Mouse (Mus musculus) embryonic facial prominence, embryonic 14.5 days (tissue): ENCODE data around the gene Stk25. TPM values are rescaled to one million over a fixed set of nuclear protein-coding genes. Genes with fewer than 3 reads are reported as not detected.

Experiments
- ATAC-seq: fragments of 200-750 bp; cut with Nextera tagmentation; 2 replicates; pipeline ENCODE4 v1.8.0; 2017; ENCODE audit warnings: low read depth, moderate number of reproducible peaks, moderate TSS enrichment
- DNase-seq: peaks from one replicate; pipeline ENCODE4 v3.0.0-alpha.2; 2015; ENCODE audit warnings: low spot score
- H3K27ac ChIP-seq: fragments of 300-500 bp; sonication (generic); replicated peaks from 2 replicates; pipeline ENCODE4 v1.5.1; 2014; ENCODE audit warnings: low read depth, mild to moderate bottlenecking, low read length, moderate library complexity
- H3K27me3 ChIP-seq: fragments of 300-500 bp; sonication (generic); replicated peaks from 2 replicates; pipeline ENCODE4 v1.6.1; 2014; ENCODE audit warnings: low read length; ENCODE audit not compliant: control insufficient read depth, insufficient read depth
- H3K36me3 ChIP-seq: fragments of 300-500 bp; sonication (generic); 2 replicates; pipeline ENCODE4 v1.6.1; 2014; ENCODE audit warnings: low read length, mixed read lengths; ENCODE audit not compliant: control insufficient read depth, insufficient read depth
- H3K4me1 ChIP-seq: fragments of 300-500 bp; sonication (generic); 2 replicates; pipeline ENCODE4 v1.6.1; 2014; ENCODE audit warnings: antibody characterized with exemption, low read length; ENCODE audit not compliant: control insufficient read depth, insufficient read depth
- H3K4me2 ChIP-seq: fragments of 300-500 bp; sonication (generic); 2 replicates; pipeline ENCODE4 v1.6.1; 2014; ENCODE audit warnings: low read depth, mild to moderate bottlenecking, low read length, moderate library complexity, mixed read lengths
- H3K4me3 ChIP-seq: fragments of 300-500 bp; sonication (generic); 2 replicates; pipeline ENCODE4 v1.5.1; 2014; ENCODE audit warnings: low read depth, mild to moderate bottlenecking, low read length
- H3K9ac ChIP-seq: fragments of 300-500 bp; sonication (generic); 2 replicates; pipeline ENCODE4 v1.6.1; 2014; ENCODE audit warnings: low read depth, mild to moderate bottlenecking, low read length, moderate library complexity, mixed read lengths
- H3K9me3 ChIP-seq: fragments of 300-500 bp; sonication (generic); 2 replicates; pipeline ENCODE4 v1.6.1; 2016; ENCODE audit warnings: low read length; ENCODE audit not compliant: control insufficient read depth
- WGBS: fragments of 180-500 bp; shearing (Covaris S2); extraction: QIAGEN DNeasy Blood & Tissue Kit; methylation state at CpG from one replicate; pipeline ENCODE4 v1.1.7; 2014; 5-methylcytosine and 5-hydroxymethylcytosine counted together
- polyA plus RNA-seq: library from polyadenylated mRNA; unstranded; fragments of >200 nt; fragmentation: Nextera tagmentation; extraction: Ambion mirVana; gene quantifications from 2 replicates; pipeline ENCODE4 v1.2.1, GENCODE M21; 2014

The Stk25 gene
- polyA plus RNA-seq, 1 experiment from 2014 or later, result 190 TPM

DNA sequence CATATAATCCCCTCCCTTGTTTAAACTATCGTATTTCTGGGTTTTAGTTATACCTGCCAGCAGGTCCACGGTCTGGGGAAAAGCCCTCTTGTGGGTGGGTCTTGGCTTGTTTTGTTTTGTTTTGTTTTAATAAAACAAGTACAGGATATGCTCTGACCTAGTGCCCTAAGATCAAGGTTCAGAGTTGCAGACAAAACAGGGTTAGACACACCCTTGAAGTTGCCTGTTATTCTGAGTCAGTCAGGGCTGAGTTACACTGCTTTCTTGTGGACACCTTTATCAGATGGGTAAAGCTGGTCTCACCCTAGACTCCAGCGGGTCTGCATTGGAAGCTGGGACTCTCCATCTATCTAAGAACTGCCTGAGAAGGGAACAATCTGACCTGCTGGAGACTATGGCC lies 35.0 kb upstream of the Stk25 start:
- no peak for ATAC-seq
- H3K27ac ChIP-seq, result no peak overlapping the region
- 0 out of 2 replicates have a peak, but pooled peaks cover 12% of the 10 kb centered on the region for H3K36me3 ChIP-seq
- H3K4me2 ChIP-seq, result no peak overlapping the region
- H3K9me3 ChIP-seq, result no peaks in the 10 kb centered on the region
- no peak for DNase-seq
- no peak overlapping the region for H3K4me3 ChIP-seq
- H3K9ac ChIP-seq, result no peak overlapping the region
- WGBS, result 80% methylated on average over 3 of the region's 3 CpGs
- no peaks in the 10 kb centered on the region for H3K27me3 ChIP-seq
- H3K4me1 ChIP-seq, result no peaks in the 10 kb centered on the region

DNA sequence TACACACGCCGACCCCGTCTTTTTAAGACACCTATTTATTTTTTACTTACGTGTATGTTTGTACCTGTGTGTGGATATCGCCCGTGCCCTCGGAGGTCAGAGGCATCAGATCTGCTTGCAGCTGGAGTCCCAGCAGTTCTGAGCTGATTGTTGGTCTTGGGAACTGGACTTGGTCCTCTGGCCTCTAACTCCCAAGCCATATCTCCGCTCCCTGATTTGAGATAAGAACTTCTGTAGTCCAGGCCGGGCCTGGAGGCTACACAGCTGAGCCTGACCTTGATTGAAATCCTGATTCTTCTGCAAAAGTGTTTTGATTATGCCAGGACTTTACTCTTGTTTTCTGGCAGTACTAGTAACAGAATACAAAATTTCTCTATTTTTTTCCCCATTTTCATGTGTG lies 34.3 kb upstream of the Stk25 start:
- Histone ChIP-seq H3K4me2 (no peak overlapping the region), H3K4me3 (no peak overlapping the region), H3K9ac (no peak overlapping the region), H3K27ac (no peak overlapping the region), H3K27me3 (no peaks in the 10 kb centered on the region), H3K9me3 (no peaks in the 10 kb centered on the region), H3K4me1 (no peaks in the 10 kb centered on the region), H3K36me3 (0 out of 2 replicates have a peak, but pooled peaks cover 12% of the 10 kb centered on the region)
- ATAC-seq (no peak), DNase-seq (no peak)
- WGBS, result 97% methylated on average over 9 of the region's 9 CpGs

DNA sequence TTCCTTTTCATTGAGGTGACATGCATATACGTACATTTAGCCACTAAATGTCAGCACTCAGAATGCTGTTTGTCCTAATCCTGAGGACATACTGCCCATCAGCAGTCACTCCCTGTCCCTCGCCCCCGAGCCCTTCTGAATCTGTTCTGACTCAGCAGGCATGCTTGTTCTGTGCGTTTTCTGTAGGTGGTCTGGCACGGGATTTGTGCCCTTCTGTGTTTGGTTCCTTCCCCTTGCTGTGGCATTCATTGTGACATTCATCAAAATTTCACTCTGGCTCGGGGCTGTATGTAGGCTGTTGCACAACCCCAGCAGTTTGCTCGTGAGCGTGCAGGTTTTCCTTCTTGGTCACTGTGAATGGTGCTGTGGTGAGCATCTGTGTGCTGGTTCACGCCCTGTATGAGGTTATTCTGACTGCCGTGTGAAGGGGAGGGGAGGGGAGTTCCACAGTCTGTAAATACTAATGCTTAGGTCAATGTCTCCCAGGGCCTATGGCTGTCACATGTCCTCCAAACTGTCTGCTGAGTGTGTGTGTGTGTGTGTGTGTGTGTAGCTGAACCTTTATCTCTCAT lies 33.4 kb upstream of the Stk25 start:
- no peak for ATAC-seq
- 78% methylated on average over 9 of the region's 10 CpGs for WGBS
- DNase-seq, result no peak
- Histone ChIP-seq H3K9me3 (no peaks in the 10 kb centered on the region), H3K36me3 (0 out of 2 replicates have a peak, but pooled peaks cover 12% of the 10 kb centered on the region), H3K4me2 (no peak overlapping the region), H3K4me3 (no peak overlapping the region), H3K9ac (no peak overlapping the region), H3K27ac (no peak overlapping the region), H3K4me1 (0 out of 2 replicates have a peak, but pooled peaks cover under 1% of the 10 kb centered on the region), H3K27me3 (no peaks in the 10 kb centered on the region)

- no peaks in the 10 kb centered on the region for H3K27me3 ChIP-seq
- H3K4me1 ChIP-seq, result 0 out of 2 replicates have a peak, but pooled peaks cover 5% of the 10 kb centered on the region
- no peak overlapping the region for H3K27ac ChIP-seq
- no peaks in the 10 kb centered on the region for H3K9me3 ChIP-seq
- ATAC-seq, result no peak
- 88% methylated on average over 8 of the region's 8 CpGs for WGBS
- H3K9ac ChIP-seq, result no peak overlapping the region
- H3K4me2 ChIP-seq, result no peak overlapping the region
- H3K4me3 ChIP-seq, result no peak overlapping the region
- DNase-seq, result no peak
- H3K36me3 ChIP-seq, result 0 out of 2 replicates have a peak, but pooled peaks cover 12% of the 10 kb centered on the region
Observed at GRCm38 (mm10) chr1:93691106-93691505, 32.6 kb upstream of the Stk25 start.

GRCm38 (mm10) chr1:93689901-93690496 lies 31.5 kb upstream of the Stk25 start:
- Histone ChIP-seq H3K27me3 (no peaks in the 10 kb centered on the region), H3K36me3 (0 out of 2 replicates have a peak, but pooled peaks cover 5% of the 10 kb centered on the region), H3K4me2 (no peak overlapping the region), H3K27ac (no peak overlapping the region), H3K4me1 (0 out of 2 replicates have a peak, but pooled peaks cover 5% of the 10 kb centered on the region), H3K9me3 (no peaks in the 10 kb centered on the region), H3K9ac (no peak overlapping the region), H3K4me3 (no peak overlapping the region)
- ATAC-seq (no peak), DNase-seq (no peak)
- WGBS, result 82% methylated on average over 7 of the region's 7 CpGs

DNA sequence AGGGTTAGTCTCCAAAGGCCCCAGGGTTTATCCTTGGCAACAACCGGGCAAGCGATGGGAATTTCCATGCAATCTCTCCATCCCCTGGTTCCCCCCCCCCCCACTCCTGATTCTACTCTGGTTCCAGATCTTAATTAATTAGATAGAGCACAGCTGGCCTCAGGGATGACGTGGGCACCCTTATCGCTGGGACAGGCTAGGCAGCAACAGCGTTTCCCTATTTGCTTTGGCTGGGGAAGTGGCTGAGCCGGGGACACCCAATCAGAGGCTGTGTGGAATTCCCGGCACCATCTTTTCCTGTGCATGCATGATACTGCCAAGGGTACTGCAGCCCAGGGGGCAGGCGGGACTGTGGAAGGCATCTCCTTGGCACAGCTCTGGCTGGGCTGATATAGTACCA lies 29.7 kb upstream of the Stk25 start:
- no peak overlapping the region for H3K4me2 ChIP-seq
- DNase-seq, result no peak
- H3K9ac ChIP-seq, result no peak overlapping the region
- H3K9me3 ChIP-seq, result no peaks in the 10 kb centered on the region
- 0 out of 2 replicates have a peak, but pooled peaks cover 5% of the 10 kb centered on the region for H3K4me1 ChIP-seq
- WGBS, result 87% methylated on average over 8 of the region's 8 CpGs
- ATAC-seq, result no peak
- H3K36me3 ChIP-seq, result no peaks in the 10 kb centered on the region
- no peak overlapping the region for H3K4me3 ChIP-seq
- H3K27me3 ChIP-seq, result no peaks in the 10 kb centered on the region
- no peak overlapping the region for H3K27ac ChIP-seq

GRCm38 (mm10) chr1:93686961-93687320 lies 28.5 kb upstream of the Stk25 start:
- H3K9ac ChIP-seq, result peak overlapping the region; percentile 69
- 0 out of 2 replicates have a peak overlapping the region, but pooled peaks have one; percentile 24 for H3K27ac ChIP-seq

DNA sequence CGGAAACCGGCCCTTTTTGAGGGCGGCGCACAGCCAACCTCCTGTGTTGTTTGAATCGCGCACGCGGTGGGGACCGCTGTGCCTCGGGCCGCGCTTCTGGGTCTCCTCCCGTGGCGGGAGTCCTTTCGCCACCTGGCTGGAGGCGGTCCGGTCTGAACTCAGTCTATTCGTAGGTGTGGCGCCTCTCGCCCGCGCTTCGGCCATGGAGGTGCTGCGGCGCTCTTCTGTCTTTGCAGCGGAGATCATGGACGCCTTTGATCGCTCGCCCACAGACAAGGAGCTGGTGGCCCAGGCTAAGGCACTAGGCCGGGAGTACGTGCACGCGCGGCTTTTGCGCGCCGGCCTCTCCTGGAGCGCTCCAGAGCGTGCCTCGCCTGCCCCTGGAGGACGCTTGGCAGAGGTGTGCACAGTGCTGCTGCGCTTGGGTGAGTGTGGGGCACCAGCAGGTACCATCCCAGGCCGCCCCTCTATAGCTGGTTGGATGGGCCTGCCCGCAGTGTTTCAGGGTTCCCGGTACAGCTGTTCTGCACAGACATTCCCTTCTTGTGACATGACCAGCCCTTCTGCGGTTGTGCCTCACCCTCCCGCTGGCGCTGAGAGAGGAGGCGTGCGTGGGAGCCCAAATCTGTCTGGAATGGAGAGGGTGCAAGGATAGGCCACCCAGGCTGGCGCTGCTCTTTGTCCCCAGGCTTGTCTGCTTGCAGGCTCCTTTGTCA lies 27.9 kb upstream of the Stk25 start:
- Histone ChIP-seq H3K9me3 (no peaks in the 10 kb centered on the region), H3K27ac (0 out of 2 replicates have a peak overlapping the region, but pooled peaks have one; percentile 39), H3K9ac (peak overlapping the region; percentile 69), H3K36me3 (no peaks in the 10 kb centered on the region), H3K4me2 (peak overlapping the region; percentile 96), H3K4me1 (0 out of 2 replicates have a peak, but pooled peaks cover 5% of the 10 kb centered on the region), H3K27me3 (no peaks in the 10 kb centered on the region), H3K4me3 (peak overlapping the region; percentile 65)
- ATAC-seq, result peak; percentile 86
- 2% methylated on average over 32 of the region's 51 CpGs for WGBS
- DNase-seq, result peak; percentile 87

More at GRCm38 (mm10) chr1:93686961-93687320, 28.5 kb upstream of the Stk25 start:
- Histone ChIP-seq H3K36me3 (no peaks in the 10 kb centered on the region), H3K4me1 (0 out of 2 replicates have a peak, but pooled peaks cover 5% of the 10 kb centered on the region), H3K9me3 (no peaks in the 10 kb centered on the region), H3K4me2 (peak overlapping the region; percentile 96), H3K27me3 (no peaks in the 10 kb centered on the region), H3K4me3 (peak overlapping the region; percentile 65)
- ATAC-seq (no peak), DNase-seq (no peak)
- WGBS, result 56% methylated on average over 3 of the region's 3 CpGs
